Mouse (Mus musculus) neural tube, embryonic 10.5 days (tissue): Measurements from ENCODE around the gene Txndc11.
A peak's percentile ranks its signal among the peaks of the same experiment; 100 is the strongest.

Source experiments
- DNase-seq: peaks from one replicate; pipeline ENCODE4 v3.0.0-alpha.2; 2017; ENCODE audit warnings: low spot score; ENCODE audit errors: extremely low spot score

Txndc11 gene

GRCm38 (mm10) chr16:11109198-11109740, 25.2 kb downstream of the Txndc11 start:
- DNase-seq, result no peak

DNA sequence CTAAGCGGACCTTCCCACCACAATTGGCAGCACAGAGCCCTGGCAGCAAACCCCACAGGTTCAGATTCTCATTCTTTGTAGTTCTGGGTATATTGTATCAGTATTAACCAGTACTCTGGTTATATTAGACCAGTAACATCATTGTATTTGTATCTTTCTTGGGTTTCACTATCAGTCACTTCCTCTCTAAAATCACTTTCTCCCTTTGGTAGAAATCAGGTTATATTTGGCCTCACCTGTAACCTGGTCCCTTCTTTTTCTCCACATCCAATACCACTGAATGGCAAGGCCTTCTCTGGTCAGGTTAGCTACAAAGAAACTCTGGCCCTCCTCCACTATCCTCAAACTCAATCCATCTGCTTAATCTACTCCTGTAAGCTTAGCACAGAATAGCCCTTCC, 29.5 kb downstream of the Txndc11 start:
- no peak for DNase-seq

GRCm38 (mm10) chr16:11097301-11097700, 37.1 kb downstream of the Txndc11 start:
- DNase-seq, result no peak

DNA sequence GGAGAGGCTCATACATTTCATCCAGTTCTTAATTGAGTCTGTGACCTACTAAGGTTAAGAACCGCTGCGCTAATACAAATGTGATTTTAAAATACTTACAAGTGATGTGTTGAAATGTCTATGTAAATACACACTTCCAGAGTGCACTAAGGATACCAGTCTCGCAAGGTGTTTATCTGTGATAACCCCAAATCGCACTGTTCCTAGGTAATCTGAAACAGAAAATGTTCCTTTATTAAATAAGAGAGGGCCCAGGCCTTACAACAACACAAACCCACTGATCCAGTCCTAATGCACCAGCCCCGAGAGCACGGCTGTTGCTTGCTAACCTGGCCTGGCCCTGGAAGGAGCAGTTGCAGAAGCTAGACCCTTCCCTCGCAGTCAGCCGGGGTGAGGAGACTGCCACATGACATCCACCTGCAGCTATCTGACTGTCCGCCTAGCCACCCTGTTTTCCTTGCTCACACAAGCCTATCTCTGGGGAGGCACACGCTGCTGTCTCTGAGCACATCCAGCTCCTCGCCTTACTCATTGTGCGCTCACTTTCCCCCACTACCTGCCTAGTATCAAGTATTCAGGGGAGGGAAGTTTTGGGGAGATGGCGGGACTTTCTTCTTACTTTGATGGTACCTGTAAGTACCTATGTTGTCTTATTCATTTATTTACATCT, 40.6 kb downstream of the Txndc11 start:
- DNase-seq, result no peak

GRCm38 (mm10) chr16:11092523-11092922, 41.9 kb downstream of the Txndc11 start:
- no peak for DNase-seq

DNA sequence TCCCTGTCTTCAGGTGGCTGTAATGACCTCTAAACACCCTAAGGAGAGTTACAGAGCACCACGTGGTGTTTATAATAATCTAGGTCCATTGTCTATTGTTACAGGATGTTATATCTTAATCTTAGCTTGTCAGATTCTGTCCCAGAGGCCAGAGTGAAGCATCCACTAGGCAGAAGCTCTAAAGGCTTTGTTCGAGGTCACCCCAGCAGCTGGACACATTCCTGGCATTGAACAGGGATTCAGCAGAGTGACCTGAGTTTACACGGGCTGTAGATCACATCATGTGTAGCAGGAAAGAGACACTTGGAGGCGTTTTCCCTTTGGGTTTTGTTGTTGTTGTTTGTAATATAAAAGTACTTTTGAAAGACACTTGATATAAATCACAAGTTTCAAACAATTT, 42.4 kb downstream of the Txndc11 start:
- no peak for DNase-seq

DNA sequence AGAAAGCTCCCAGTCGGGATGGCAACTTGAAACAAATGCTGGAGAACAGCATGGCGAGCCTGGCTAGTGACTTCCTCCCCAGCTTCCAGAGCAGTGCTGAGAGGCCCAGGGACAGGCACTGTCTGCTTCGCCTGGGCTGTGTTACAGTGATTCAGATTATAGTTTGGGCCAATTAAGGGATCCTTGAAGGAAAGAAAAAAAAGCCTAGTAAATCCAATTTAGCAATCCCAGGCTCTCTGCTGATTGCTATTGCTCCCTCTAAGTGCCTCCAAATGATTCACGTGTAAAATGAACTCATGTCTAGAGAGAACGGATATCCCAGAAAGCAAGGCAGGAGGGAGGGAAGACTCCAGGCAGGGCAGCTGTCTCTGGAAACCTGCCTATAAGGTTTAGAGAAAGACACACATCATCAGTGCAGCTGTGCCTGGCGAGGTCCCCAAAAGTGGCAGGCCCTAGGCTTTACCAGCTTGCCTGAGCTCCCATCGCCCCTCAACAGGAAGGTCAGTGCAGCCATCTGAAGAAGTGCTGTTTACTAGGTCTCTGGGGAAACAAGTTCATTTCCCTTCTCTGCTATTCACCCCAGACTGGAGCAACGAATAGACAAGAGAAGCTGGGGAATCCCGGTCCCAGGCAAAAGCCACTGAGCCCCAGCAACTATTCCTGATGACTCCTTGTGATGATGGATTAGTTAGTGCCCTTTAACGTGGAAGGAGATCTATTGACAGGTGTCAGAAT, 43.4 kb downstream of the Txndc11 start:
- DNase-seq, result no peak

GRCm38 (mm10) chr16:11086856-11087588, 47.4 kb downstream of the Txndc11 start:
- DNase-seq, result no peak

- DNase-seq, result no peak
These were observed 48.2 kb downstream of the Txndc11 start for GRCm38 (mm10) chr16:11086299-11086698.

DNA sequence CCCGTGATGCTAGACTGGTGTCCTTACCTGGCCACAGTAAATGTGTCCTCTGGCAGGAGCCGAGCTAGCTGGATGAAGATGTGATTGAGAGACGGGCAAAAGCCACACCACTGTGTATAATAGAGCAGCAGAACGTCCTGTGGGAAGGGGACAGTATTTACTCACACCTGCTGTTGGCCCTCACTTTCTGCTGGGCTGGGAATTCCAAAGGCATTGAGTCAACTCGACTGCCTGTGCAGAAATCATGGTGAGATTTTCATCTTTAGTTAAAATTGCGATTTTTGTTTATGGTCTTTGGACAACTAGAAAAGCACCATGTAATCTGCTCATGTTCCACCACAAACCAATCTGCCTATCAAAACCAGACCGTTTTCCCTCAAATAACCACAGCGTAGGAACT, 50.3 kb downstream of the Txndc11 start:
- DNase-seq, result no peak

DNA sequence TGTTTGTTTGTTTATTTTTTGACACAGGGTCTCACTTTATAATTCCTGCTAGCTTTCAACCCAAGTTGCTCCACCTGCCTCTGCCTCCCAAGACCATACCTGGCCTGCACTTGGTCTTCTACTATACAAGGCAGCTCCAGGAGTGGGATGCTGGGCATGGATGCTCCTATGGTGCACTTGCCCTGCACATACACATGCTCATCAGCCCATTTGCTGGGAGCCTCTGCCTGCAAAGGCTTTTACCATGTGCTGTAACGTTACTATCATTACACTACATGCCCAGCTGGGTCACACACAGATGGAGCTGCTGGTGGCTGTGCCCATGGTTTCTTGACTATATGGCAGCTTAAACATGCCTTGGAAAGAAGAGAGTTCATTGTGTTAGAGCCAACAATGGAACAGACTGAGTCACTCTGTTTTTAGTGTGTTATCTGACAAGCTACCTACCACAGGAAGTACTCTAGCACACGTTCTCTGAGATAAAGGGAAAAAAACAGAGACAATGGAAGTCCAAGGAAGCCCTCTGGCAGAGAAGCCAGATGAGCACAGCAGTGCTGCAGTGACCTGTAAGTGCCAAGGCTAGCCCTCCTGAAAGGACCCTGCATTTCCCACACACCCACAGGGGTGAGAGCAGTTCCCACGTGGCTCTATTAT, 56.1 kb downstream of the Txndc11 start:
- no peak for DNase-seq

- DNase-seq, result no peak
These were observed 56.7 kb downstream of the Txndc11 start for GRCm38 (mm10) chr16:11077601-11078201.

DNA sequence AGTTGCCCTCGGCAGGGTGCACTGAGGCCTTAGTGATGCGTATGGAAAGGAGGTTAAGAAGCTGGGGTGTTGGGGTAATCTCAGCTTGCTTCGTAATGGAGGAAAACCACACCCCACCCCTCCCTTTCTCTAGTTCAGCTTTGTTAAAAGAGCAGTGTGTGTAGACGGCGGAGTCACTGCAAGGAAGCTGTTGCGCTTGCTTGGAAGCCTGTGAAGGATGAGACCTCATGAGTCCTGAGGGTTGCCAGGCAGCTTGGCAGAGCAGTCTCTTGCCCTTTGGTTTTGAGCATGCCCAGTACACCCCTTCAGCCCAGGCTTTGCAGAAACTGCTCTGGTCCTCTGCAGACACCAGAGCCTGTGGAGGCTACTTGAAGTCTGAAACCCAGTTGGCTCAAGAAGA, 61.4 kb downstream of the Txndc11 start:
- no peak for DNase-seq

DNA sequence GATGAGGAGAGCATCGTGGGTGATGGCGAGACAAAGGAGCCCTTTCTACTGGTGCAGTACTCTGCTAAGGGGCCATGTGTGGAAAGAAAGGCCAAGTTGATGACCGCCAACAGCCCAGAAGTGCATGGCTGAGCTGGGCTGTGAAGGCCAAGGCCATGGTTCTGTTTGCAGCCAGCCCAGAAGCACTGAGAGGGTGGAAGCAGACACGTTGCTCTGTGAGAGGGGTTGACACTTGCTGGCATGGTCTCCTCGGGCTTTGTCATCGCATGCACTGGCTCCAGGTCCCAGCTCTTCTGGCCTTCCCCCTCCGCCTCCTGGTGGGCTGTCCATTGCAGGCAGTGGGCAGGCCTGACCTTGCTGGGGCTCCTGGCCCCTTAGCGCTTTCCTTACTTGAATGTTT, 62.0 kb downstream of the Txndc11 start:
- DNase-seq, result no peak

GRCm38 (mm10) chr16:11071887-11072286, 62.6 kb downstream of the Txndc11 start:
- DNase-seq, result no peak

- no peak for DNase-seq
These were observed 63.3 kb downstream of the Txndc11 start for GRCm38 (mm10) chr16:11071176-11071575.

DNA sequence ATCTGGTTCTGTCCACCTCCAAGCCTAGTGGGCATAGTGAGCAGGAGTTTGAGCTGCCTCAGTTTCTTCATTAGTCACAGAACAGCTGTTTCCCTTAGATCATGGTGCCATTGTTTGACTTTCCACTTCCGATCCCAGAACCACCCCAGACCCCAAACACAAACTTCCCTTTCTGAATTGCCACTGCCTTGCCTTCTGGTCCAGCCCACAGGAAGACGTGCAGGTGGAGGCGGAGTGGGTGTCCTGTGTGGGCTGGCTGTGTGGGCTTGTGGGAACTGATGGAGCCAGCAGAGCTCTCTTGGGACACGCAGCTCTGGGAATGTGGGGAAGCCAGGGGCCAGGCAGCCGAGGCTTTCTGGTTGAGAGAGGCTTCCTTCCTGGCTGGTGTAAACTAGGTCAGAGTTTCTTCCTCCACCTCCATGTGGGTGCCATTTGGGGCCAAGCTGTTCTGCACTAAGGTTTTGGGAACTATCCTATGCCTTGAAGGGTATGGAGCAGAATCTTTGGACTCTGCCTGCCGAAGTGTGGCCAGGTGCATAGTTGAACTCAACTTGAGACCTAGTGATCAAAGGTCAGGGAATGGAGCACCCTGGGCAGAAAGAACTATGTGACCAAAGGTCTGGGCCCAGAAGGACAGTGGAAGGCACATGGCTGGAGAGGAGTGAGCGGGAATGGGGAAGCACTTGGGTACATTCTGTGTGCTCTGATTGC, 64.6 kb downstream of the Txndc11 start:
- no peak for DNase-seq

DNA sequence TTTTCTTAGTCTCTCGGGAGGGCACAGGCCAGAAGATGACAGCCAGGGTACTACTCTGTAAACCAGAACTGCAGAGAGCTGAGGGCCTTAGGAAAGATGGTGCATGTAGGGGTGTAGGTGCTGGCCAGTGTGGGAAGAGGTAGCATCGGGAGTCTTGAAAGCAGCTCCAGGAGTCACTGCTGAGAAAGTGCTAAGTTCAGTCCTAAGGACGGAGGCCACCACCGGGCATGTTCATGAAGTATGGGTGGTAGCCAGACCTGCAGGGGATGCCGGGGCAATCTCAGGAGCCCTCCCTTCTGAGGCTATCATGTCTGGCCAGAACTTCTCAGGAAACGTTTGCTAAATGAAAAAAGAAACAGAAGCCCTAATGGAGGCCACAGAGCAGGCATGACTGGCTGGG, 65.2 kb downstream of the Txndc11 start:
- DNase-seq, result no peak

DNA sequence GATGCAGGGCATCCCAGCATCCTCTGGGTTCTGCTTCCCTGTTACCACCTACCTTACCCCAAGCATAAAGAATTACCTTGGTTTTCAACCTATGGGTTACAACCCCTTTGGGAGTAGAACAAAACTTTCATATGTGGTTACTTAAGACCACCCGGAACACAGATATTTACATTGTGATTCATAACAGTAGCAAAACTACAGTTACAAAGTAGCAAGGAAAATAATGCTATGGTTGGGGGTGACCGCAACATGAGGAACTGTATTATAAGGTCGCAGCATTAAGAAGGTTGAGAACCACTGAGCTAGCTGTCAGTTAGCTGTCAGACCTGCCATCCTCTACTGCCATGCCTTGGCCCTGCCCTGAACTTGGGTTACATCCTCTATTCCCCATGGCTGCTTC, 65.8 kb downstream of the Txndc11 start:
- DNase-seq, result no peak

DNA sequence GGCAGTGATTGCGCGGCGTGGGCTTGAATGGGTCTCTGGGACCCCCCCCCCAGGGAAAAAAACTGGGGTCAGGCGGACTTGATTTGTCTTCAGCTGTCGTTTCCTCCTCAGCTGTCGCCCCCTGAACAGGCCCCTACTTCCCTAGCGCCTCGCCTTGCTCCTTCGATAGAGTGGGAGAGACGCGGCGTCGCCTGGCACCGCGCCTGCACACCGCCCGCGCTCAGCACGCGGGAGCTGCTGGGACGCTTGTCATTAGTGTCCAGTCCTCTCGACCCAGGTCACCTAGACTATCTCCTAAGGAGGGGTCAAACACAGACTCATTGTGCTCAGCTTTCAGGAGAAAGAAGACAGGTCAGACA, 67.6 kb downstream of the Txndc11 start:
- peak; percentile 79 for DNase-seq
